Mouse (Mus musculus): ENCODE results near the gene Numbl.

GRCm38 (mm10) chr7:27310306-27310705, 52.1 kb downstream of the Numbl start:
- TF ChIP-seq MAFK (IDR thresholded peaks at IDR 0.05; ENCODE audit: insufficient read depth, low read depth, low read length) (no peak), CHD2 (IDR thresholded peaks at IDR 0.05; ENCODE audit: low read depth, low read length) (no peak), ZC3H11A (IDR thresholded peaks at IDR 0.05; ENCODE audit: borderline replicate concordance, low read depth, low read length) (no peak), HCFC1 (IDR thresholded peaks at IDR 0.05; ENCODE audit: borderline replicate concordance, insufficient read depth, low read length) (0 out of 2 replicates have a peak, but pooled peaks have one; percentile 18), ZNF384 (IDR thresholded peaks at IDR 0.05; ENCODE audit: low read depth, low read length) (no peak)
